Mouse (Mus musculus): ENCODE results near the gene Uso1.
A peak's percentile ranks its signal among the peaks of the same experiment; 100 is the strongest.

DNA sequence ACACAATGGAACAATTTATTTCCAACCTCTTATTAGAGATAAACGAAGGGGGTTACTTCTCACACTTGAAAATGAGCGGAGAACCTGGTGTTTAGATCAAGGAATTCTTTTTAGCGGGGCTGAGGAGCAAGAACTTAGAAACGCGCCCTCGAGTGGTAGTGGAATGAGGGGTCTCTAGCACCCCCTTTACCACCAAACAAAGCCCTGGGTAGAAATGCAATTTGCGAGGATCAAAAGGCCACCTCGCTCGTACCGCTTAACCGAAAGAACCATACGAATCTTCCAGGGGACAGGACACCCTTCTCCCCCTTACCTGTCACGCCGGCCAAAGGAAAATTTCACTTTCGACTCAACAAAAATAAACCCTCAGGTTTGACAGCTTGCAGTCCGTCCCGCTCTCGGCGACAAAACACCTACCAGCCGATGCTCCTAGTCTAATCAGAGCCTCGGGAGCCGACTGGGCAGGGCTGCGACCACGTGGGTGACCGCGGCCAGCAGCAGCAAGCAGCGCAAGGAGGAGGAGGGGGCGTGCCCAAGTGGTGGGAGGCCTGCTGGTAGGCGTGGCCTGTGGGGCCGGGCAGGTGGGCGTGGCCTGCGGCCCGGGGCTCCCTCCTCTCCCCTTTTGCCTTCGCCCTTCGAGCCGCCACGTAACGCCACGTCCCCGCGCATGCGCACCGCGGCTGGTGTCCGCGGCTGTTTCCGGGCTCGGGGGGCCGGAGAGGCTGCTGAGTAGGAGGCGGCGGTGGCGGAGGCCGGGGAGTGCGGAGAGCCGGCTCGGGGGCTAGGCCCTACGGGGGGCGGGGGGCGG is at the start of gene Uso1:
- TF ChIP-seq CTCF (IDR thresholded peaks at IDR 0.05; ENCODE audit: extremely low read depth, insufficient read depth, insufficient read length, insufficient replicate concordance) (no peak), POLR2A (IDR thresholded peaks at IDR 0.05; ENCODE audit: low read depth, low read length) (peak; percentile 72)
